Mouse (Mus musculus): ENCODE data around the gene Ptpn18. TPM values are rescaled to one million over a fixed set of nuclear protein-coding genes. Genes with fewer than 3 reads are reported as not detected.
"Not testable (repeated sequence)": the region's sequence is repeated elsewhere in the genome, so short reads cannot be mapped to it uniquely, and the experiment has no call there.

The Ptpn18 gene
- polyA plus RNA-seq, 1 experiment from 2014 or later, result 248 TPM

- no peak for DNase-seq (ENCODE audit: low spot score)
Observed at GRCm38 (mm10) chr1:34513068-34513467, 53.5 kb downstream of the Ptpn18 start.

GRCm38 (mm10) chr1:34516595-34516994 lies 57.0 kb downstream of the Ptpn18 start:
- DNase-seq (ENCODE audit: low spot score), result no peak

GRCm38 (mm10) chr1:34517297-34517696 lies 57.7 kb downstream of the Ptpn18 start:
- not testable (repeated sequence) for DNase-seq (ENCODE audit: low spot score)

- DNase-seq (ENCODE audit: low spot score), result not testable (repeated sequence)
Observed at GRCm38 (mm10) chr1:34517797-34518196, 58.2 kb downstream of the Ptpn18 start.

- DNase-seq (ENCODE audit: low spot score), result no peak
Observed at GRCm38 (mm10) chr1:34518259-34518658, 58.7 kb downstream of the Ptpn18 start.

GRCm38 (mm10) chr1:34522205-34522849 lies 62.8 kb downstream of the Ptpn18 start:
- no peak for DNase-seq (ENCODE audit: low spot score)

- DNase-seq (ENCODE audit: low spot score), result no peak
Observed at GRCm38 (mm10) chr1:34522850-34523244, 63.3 kb downstream of the Ptpn18 start.

- DNase-seq (ENCODE audit: low spot score), result no peak
Observed at GRCm38 (mm10) chr1:34523647-34524046, 64.1 kb downstream of the Ptpn18 start.

Small RNA genes lying within 50 kb of the gene (microRNA-seq; reads per million reads assigned to microRNA genes)
- gene Mir5103 (ENCODE audit: borderline number of aligned reads), result 15.0 reads per million, percentile 21 among the genes with 10 or more reads in this experiment

Other genes starting within 250 kb of the Ptpn18 start
- 52.3 and 54.7 TPM in 2 replicates for gene Ccdc115, start 20.1 kb upstream of the Ptpn18 start, polyA plus RNA-seq (2015; fragmentation: Nextera tagmentation; extraction: Ambion mirVana)
- 98.7 and 108 TPM in 2 replicates for gene Imp4, start 19.9 kb upstream of the Ptpn18 start, polyA plus RNA-seq (2015; fragmentation: Nextera tagmentation; extraction: Ambion mirVana)
- not detected in 2 replicates for gene Prss39, start 38.6 kb downstream of the Ptpn18 start, polyA plus RNA-seq (2015; fragmentation: Nextera tagmentation; extraction: Ambion mirVana)
- gene Cfc1, start 75.9 kb downstream of the Ptpn18 start, polyA plus RNA-seq (2015; fragmentation: Nextera tagmentation; extraction: Ambion mirVana), result not detected in 2 replicates
- gene Prss40, start 101.2 kb downstream of the Ptpn18 start, polyA plus RNA-seq (2015; fragmentation: Nextera tagmentation; extraction: Ambion mirVana), result not detected in 2 replicates
- not detected in 2 replicates for gene Amer3, start 119.9 kb downstream of the Ptpn18 start, polyA plus RNA-seq (2015; fragmentation: Nextera tagmentation; extraction: Ambion mirVana)

Data from thymus, postnatal 0 days (tissue).